Mouse (Mus musculus): ENCODE measurements at regions not wholly inside any gene's neighbourhood (a gene's known extent, or its start where the extent isn't known, plus 50 kb on each side); places are given as distances from the start of the nearest gene placed in this dataset.

DNA sequence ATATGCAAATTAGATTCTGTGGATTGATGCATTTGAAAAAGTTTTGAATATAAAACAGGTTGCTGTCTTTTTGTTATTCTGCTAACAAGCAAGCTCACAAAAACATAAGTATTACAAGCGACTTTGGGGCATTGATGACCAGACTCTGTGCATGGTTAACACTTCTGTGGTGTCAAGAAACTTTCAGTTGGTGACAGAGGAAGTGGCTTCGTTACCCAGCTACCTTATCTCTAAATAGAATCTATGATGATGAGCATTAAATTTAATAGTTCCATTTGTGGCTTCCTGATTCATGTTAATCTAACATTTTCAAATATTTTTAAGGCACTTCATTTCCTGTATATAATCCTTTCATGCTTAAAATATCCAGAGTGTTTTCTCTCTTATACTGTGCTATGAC is 100.8 kb downstream of the Tm2d1 start:
- DNase-seq (ENCODE audit: low read depth), result no peak

DNA sequence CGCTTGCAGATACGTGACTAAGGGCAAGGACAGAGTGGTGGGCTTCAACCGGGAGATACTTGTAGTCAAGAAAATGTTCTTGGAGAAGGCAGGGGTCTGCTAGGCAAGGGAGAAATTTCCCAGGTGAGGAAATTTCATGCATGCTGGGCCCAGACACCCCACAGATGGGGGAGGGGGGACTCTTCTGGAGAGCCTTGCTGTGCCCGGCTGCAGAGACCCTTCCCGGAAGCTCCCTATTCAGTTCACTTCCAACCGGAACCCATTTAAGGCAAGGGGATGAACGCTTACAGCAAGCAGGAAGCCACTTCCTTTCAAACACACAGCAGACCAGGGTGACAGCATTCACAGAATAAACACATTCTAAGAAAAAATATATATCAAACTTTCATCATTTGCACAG is 124.8 kb downstream of the Tm2d1 start:
- DNase-seq (ENCODE audit: low read depth), result no peak

- DNase-seq (ENCODE audit: low read depth), result peak; percentile 78
Observed at GRCm38 (mm10) chr4:98257711-98258110, 125.4 kb downstream of the Tm2d1 start.

GRCm38 (mm10) chr4:98254856-98255853 is 128.0 kb downstream of the Tm2d1 start:
- DNase-seq (ENCODE audit: low read depth), result no peak

DNA sequence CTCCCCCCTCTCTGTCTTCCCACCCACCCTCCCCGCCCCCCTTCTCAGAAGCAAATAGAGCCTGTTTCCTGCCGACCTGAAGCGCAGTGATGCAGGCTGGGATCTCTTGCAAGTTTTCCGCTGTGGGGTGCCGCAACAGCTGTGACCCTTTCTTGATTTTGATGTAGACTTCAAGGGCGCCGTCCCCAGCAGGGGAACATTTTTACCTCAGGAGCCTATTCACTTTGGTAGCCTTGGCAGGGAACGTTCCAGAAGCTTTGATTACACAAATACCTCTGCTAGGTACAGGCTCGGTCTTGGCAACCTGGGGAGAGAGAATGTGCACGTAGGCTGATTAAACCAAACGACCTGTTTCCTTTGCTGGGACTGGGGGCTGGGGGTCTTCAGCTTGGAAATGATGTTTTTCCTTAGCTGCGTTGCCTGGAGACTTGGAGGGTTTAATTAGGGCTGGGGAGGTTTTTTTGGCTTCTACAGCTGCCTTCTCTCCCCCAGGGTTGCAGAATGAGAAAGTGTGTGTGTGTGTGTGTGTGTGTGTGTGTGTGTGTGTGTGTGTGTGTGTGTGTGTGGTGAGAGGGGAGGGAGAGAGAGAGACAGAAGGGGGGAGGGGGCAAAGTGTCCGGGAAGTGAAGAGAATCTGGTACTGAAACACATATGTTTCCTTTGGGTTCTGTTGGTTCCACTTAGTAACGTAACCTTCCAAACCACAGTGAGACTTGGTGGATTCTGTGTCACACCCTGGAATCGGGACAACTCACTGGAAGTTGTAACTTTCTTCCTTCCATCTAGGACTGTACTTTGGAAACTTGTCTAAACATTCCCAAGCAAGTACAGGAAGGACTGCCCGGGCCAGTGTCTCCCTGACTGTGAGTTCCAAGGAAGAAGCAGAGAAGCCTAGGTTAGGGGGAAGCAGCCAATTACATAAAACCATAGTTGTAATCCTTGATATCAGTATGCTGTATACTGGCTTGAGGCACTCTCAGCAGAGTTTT is 138.9 kb downstream of the Tm2d1 start:
- no peak for DNase-seq (ENCODE audit: low read depth)

GRCm38 (mm10) chr4:98243502-98243901 is 139.6 kb downstream of the Tm2d1 start:
- DNase-seq (ENCODE audit: low read depth), result no peak

GRCm38 (mm10) chr4:98241921-98242320 is 141.2 kb downstream of the Tm2d1 start:
- DNase-seq (ENCODE audit: low read depth), result no peak

GRCm38 (mm10) chr4:98240289-98240688 is 142.8 kb downstream of the Tm2d1 start:
- DNase-seq (ENCODE audit: low read depth), result no peak

- no peak for DNase-seq (ENCODE audit: low read depth)
Observed at GRCm38 (mm10) chr4:98238075-98238474, 145.0 kb downstream of the Tm2d1 start.

DNA sequence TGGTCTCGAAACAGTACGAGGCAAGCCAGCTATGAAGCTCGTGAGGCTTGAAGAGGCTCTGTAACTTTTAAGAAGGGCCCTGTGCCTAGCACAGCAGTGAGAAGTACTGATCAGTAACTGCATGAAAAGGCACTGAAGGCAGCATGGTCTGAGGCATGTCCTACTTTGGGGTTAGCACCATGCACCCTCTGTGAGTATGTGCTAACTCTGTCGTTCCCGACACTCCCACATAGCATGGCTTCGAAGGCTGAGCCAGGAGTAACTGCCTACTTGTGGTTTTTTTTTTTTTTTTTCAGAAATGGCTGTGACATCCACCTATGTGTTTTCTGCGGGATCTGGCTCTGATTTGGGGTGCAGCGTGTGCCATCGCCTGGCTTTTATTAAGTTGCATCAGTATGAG is 145.6 kb downstream of the Tm2d1 start:
- DNase-seq (ENCODE audit: low read depth), result no peak

GRCm38 (mm10) chr4:98236006-98236783 is 146.9 kb downstream of the Tm2d1 start:
- DNase-seq (ENCODE audit: low read depth), result no peak

DNA sequence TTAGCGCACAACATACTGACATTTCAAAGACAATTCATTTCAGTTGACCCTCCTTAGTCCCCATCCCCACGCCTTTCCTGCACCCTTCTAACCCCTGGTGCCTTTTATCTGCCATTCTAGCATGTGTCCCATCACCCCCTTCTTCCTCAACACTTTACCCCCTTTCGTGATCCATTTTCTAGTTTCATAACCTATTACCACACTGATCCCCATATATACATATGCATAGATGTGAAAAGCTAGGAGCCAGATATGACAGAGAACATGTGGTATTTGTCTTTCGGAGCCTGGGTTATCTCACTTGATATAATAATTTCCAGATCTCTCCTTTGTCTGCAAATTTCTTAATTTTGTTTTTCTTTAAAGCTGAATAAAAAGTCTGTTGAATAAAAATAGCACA is 154.9 kb downstream of the Tm2d1 start:
- no peak for DNase-seq (ENCODE audit: low read depth)

DNA sequence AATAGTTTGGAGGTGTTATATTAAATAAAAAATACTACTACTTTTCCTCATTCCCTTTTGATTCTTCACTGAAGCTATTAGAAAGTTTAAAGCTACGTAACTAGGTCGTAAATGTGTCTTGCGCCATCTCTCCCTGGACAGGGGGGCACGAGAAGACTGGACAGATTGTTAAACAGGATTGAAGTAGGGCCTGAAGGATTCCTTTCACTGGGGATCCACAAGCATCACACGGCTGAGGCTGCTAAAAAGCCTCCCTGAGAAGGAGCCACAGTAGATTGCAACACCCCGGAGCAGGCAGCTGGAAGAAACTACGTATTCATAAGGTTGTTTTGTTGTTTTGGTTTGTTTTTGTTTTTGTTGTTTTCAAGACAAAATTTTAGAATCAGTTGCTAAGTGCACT is 158.7 kb downstream of the Tm2d1 start:
- DNase-seq (ENCODE audit: low read depth), result no peak

DNA sequence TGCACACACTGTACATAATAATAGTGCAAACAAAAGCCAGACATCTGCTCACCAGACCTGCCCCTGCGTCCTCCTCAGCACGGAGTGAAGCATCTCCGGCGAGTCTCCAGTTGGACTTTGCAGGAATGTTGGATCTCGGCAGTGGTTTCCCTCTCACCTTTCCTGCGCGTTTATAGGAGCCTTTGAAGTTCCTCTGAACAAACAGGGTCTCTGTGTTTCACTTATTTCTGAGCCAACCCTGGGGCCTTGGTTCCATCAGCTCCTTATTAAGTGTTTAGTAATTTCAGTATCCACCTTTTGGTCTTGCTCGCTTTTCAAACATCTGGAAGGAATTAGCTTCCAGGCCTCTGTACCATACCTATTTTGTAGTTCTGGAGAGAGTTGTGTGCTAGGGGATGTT is 159.7 kb downstream of the Tm2d1 start:
- DNase-seq (ENCODE audit: low read depth), result no peak

DNA sequence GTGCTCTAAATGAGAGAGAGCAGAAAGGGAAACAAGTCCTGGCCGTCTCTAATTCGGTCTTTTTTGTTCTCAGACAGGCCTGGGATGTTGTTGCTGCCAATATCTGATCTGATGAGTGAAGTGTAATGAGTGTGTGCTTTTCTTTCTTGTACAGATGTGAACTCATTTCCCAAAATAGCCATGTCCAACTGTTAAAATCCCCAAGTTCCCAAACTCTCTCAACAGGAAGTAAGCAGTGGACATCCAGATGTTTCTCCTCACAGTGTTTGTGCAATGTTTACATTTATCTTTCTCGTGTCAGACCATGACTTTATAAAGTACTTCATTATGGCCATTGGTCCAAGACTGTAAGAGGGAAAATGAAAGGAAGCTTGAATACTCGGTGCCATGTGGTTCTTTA is 161.5 kb downstream of the Tm2d1 start:
- DNase-seq (ENCODE audit: low read depth), result no peak

- DNase-seq (ENCODE audit: low read depth), result no peak
Observed at GRCm38 (mm10) chr4:98215218-98215617, 167.9 kb downstream of the Tm2d1 start.

- peak; percentile 59 for DNase-seq (ENCODE audit: low read depth)
Observed at GRCm38 (mm10) chr4:98207446-98207845, 175.7 kb downstream of the Tm2d1 start.

GRCm38 (mm10) chr4:98206245-98206970 is 176.7 kb downstream of the Tm2d1 start:
- peak; percentile 70 for DNase-seq (ENCODE audit: low read depth)

GRCm38 (mm10) chr4:98203129-98203528 is 180.0 kb downstream of the Tm2d1 start:
- no peak for DNase-seq (ENCODE audit: low read depth)

GRCm38 (mm10) chr4:98202232-98202631 is 180.9 kb downstream of the Tm2d1 start:
- no peak for DNase-seq (ENCODE audit: low read depth)

DNA sequence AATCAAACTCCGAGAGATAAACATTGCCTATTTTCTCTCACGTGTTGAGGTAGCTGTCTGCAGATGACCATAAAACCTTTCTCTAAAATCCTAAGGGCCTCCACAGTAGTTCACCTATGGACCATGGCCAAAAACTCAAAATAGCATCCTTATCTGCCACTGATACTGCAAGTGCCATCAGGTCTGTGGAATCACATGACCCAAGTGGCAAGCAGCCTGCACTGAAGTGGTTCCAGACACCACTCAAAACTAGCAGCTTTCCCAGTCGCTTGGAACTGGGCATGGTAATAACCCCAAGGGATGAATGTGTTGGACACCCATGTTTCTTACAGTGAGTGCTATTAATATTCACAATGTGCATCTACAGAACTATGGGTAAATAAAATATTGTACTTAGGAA is 182.0 kb downstream of the Tm2d1 start:
- DNase-seq (ENCODE audit: low read depth), result no peak

Data from gonadal fat pad, adult 2 months (tissue).